Mouse (Mus musculus): ENCODE data around the gene Zfp408.
"Not testable (repeated sequence)": the region's sequence is repeated elsewhere in the genome, so short reads cannot be mapped to it uniquely, and the experiment has no call there.

Zfp408 gene

DNA sequence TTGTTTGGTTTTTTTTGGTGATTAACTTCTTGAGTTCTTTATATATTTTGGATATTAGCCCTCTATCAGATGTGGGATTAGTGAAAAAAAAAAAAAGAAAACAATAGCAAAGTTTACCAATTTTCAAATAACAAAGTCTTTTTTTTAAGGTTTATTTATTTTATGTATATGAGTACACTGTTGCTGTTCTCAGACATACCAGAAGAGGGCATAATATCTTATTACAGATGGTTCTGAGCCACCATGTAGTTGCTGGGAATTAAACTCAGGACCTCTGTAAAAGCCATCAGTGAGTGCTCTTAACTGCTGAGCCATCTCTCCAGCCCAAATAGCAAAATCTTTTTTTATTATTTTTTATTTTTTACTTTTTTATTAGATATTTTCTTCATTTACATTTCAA, 40.2 kb downstream of the Zfp408 start:
- in situ Hi-C loops (cut with MboI, MseI) = not testable (repeated sequence)

DNA sequence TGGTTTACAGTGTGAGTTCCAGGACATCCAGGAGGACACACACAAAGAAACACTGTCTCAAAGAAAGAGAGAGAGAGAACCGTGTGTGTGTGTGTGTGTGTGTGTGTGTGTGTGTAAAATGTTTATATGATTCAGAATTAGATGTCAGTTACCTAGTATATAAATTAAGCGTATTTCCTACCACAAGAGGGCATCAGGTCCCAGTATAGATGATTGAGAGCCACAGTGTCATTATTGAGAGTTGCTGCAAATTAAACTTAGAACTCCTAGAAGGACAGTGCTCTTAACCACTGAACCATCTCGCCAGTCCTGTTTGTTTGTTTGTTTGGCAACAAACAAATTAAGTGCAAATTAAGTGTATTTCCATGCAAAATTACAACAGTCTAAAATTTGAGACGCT, 47.2 kb downstream of the Zfp408 start:
- in situ Hi-C loops (cut with MboI, MseI) = no loop called here

DNA sequence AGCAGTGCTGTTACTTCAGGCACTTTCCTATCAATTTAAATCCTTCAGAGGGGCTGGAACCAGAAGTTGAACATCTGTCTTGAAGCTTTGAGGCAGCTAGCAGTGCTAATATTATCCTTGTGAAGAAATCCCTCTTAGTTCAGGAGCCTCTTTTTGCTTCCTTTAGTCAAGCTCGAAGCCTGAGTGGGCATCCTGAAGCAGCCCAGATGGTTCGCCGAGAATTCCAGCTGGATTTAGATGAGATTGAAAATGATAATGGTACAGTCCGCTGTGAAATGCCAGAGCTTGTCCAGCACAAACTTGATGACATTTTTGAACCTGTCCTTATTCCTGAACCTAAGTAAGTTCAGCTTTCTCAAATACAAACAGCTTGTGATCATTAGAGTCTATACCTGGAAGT, 49.1 kb downstream of the Zfp408 start:
- in situ Hi-C loops (cut with MboI, MseI) = no loop called here

All from regulatory T cell (primary cell).